Mouse (Mus musculus) embryo, embryonic 10 days (tissue): ENCODE data around the gene Serinc4.

Experiments used
- DNase-seq: peaks from one replicate; pipeline ENCODE4 v3.0.0-alpha.2; 2015; ENCODE audit warnings: low spot score

Gene Serinc4

GRCm38 (mm10) chr2:121447006-121447405 lies 9.6 kb downstream of the Serinc4 start:
- no peak for DNase-seq

GRCm38 (mm10) chr2:121446506-121446905 lies 10.1 kb downstream of the Serinc4 start:
- no peak for DNase-seq

GRCm38 (mm10) chr2:121445117-121445516 lies 11.5 kb downstream of the Serinc4 start:
- DNase-seq = no peak

GRCm38 (mm10) chr2:121444178-121444577 lies 12.4 kb downstream of the Serinc4 start, which contains the start of gene Ell3:
TSS of gene Ell3 (minus strand) at chr2:121444278.
- no peak for DNase-seq

- no peak for DNase-seq
These were observed 13.6 kb downstream of the Serinc4 start for GRCm38 (mm10) chr2:121443068-121443349.

- peak; percentile 51 for DNase-seq
These were observed 14.1 kb downstream of the Serinc4 start for GRCm38 (mm10) chr2:121442259-121443067.

GRCm38 (mm10) chr2:121441800-121442199 lies 14.8 kb downstream of the Serinc4 start:
- DNase-seq = no peak

GRCm38 (mm10) chr2:121440834-121441605 lies 15.6 kb downstream of the Serinc4 start:
- DNase-seq = no peak

- DNase-seq = no peak
These were observed 16.8 kb downstream of the Serinc4 start for GRCm38 (mm10) chr2:121439746-121440145.

GRCm38 (mm10) chr2:121434854-121435253 lies 21.7 kb downstream of the Serinc4 start:
- peak; percentile 48 for DNase-seq

GRCm38 (mm10) chr2:121425890-121426289 lies 30.7 kb downstream of the Serinc4 start:
- DNase-seq = no peak

- DNase-seq = no peak
These were observed 33.4 kb downstream of the Serinc4 start for GRCm38 (mm10) chr2:121423166-121423565.

- no peak for DNase-seq
These were observed 38.1 kb downstream of the Serinc4 start for GRCm38 (mm10) chr2:121418476-121418875.

- no peak for DNase-seq
These were observed 40.2 kb downstream of the Serinc4 start for GRCm38 (mm10) chr2:121416356-121416755.

GRCm38 (mm10) chr2:121415591-121415990 lies 41.0 kb downstream of the Serinc4 start:
- DNase-seq = no peak

- DNase-seq = no peak
These were observed 41.5 kb downstream of the Serinc4 start for GRCm38 (mm10) chr2:121415103-121415502.

- peak; percentile 57 for DNase-seq
These were observed 42.4 kb downstream of the Serinc4 start for GRCm38 (mm10) chr2:121414139-121414685.

GRCm38 (mm10) chr2:121413387-121414042 lies 43.1 kb downstream of the Serinc4 start, which contains the start of the genes Pdia3 and Catsper2:
TSS of gene Pdia3 (plus strand) at chr2:121413775.
TSS of gene Catsper2 (minus strand) at chr2:121413792.
- peak; percentile 98 for DNase-seq

GRCm38 (mm10) chr2:121412843-121413386 lies 43.7 kb downstream of the Serinc4 start:
- DNase-seq = peak; percentile 49

- peak; percentile 33 for DNase-seq
These were observed 48.4 kb downstream of the Serinc4 start for GRCm38 (mm10) chr2:121408160-121408559.

- DNase-seq = no peak
These were observed 53.3 kb downstream of the Serinc4 start for GRCm38 (mm10) chr2:121403296-121403695.

GRCm38 (mm10) chr2:121396624-121397023 lies 60.0 kb downstream of the Serinc4 start:
- peak; percentile 86 for DNase-seq
